Mouse (Mus musculus): ENCODE results near the gene Ctss.

- TF ChIP-seq POLR2AphosphoS2 (IDR thresholded peaks at IDR 0.05; ENCODE audit: insufficient read length, low read depth) = no peak
- no peak for TF ChIP-seq POLR2A (IDR thresholded peaks at IDR 0.05; ENCODE audit: insufficient read length, low read depth)
- TF ChIP-seq E2F4 (IDR thresholded peaks at IDR 0.05; ENCODE audit: insufficient read depth) = no peak
- TF ChIP-seq TCF12 (IDR thresholded peaks at IDR 0.05; ENCODE audit: insufficient read depth, poor library complexity, severe bottlenecking) = no peak
- no peak for TF ChIP-seq USF1 (IDR thresholded peaks at IDR 0.05; ENCODE audit: low read depth)
- no peak for TF ChIP-seq REST (IDR thresholded peaks at IDR 0.05; ENCODE audit: insufficient read depth, insufficient read length)
- TF ChIP-seq CEBPB (IDR thresholded peaks at IDR 0.05; ENCODE audit: insufficient read depth, poor library complexity, severe bottlenecking) = no peak
- no peak for TF ChIP-seq SRF (IDR thresholded peaks at IDR 0.05; ENCODE audit: control insufficient read depth, insufficient read length, low read depth)
Observed at GRCm38 (mm10) chr3:95499024-95499423, 27.6 kb upstream of the Ctss start, which contains the start of gene Ctsk.
